Mouse (Mus musculus) forebrain, embryonic 14.5 days (tissue): Measurements from ENCODE around the gene Cbx7. TPM values are rescaled to one million over a fixed set of nuclear protein-coding genes. Genes with fewer than 3 reads are reported as not detected.

Experiments
- ATAC-seq: fragments of 200-750 bp; cut with Nextera tagmentation; 2 replicates; pipeline ENCODE4 v1.8.0; 2017; ENCODE audit warnings: mild to moderate bottlenecking, moderate library complexity
- DNase-seq: peaks from one replicate; pipeline ENCODE4 v3.0.0-alpha.2; 2015; ENCODE audit warnings: low spot score
- H3K27ac ChIP-seq: fragments of 300-500 bp; sonication (generic); 2 replicates; pipeline ENCODE4 v1.5.1; 2014; ENCODE audit warnings: low read depth, mild to moderate bottlenecking, control low read depth, low read length, moderate library complexity
- H3K27me3 ChIP-seq: fragments of 300-500 bp; sonication (generic); replicated peaks from 2 replicates; pipeline ENCODE4 v1.6.1; 2014; ENCODE audit warnings: low read length, control low read depth, mixed read lengths; ENCODE audit not compliant: control insufficient read depth, insufficient read depth
- H3K36me3 ChIP-seq: fragments of 300-500 bp; sonication (generic); 2 replicates; pipeline ENCODE4 v1.6.1; 2014; ENCODE audit warnings: low read length, control low read depth; ENCODE audit not compliant: control insufficient read depth, insufficient read depth
- H3K4me1 ChIP-seq: fragments of 300-500 bp; sonication (generic); 2 replicates; pipeline ENCODE4 v1.6.1; 2014; ENCODE audit warnings: antibody characterized with exemption, low read length, control low read depth; ENCODE audit not compliant: control insufficient read depth, insufficient read depth
- H3K4me2 ChIP-seq: fragments of 300-500 bp; sonication (generic); 2 replicates; pipeline ENCODE4 v1.6.1; 2014; ENCODE audit warnings: mild to moderate bottlenecking, control low read depth, low read length
- H3K4me3 ChIP-seq: fragments of 300-500 bp; sonication (generic); 2 replicates; pipeline ENCODE4 v1.5.1; 2014; ENCODE audit warnings: low read depth, low read length, control low read depth
- H3K9ac ChIP-seq: fragments of 300-500 bp; sonication (generic); 2 replicates; pipeline ENCODE4 v1.6.1; 2014; ENCODE audit warnings: mild to moderate bottlenecking, low read length, control low read depth, moderate library complexity
- H3K9me3 ChIP-seq: fragments of 300-500 bp; sonication (generic); replicated peaks from 2 replicates; pipeline ENCODE4 v1.6.1; 2016; ENCODE audit warnings: low read length, control low read depth, mixed read lengths; ENCODE audit not compliant: control insufficient read depth
- WGBS: fragments of 180-500 bp; shearing (Covaris S2); extraction: QIAGEN DNeasy Blood & Tissue Kit; methylation state at CpG from one replicate; pipeline ENCODE4 v1.1.7; 2014; 5-methylcytosine and 5-hydroxymethylcytosine counted together
- polyA plus RNA-seq: library from polyadenylated mRNA; unstranded; fragments of >200 nt; fragmentation: Nextera tagmentation; extraction: Ambion mirVana; gene quantifications from 2 replicates; pipeline ENCODE4 v1.2.1, GENCODE M21; 2014

Cbx7 gene
- polyA plus RNA-seq, 1 experiment from 2014 or later = 1.6 TPM

DNA sequence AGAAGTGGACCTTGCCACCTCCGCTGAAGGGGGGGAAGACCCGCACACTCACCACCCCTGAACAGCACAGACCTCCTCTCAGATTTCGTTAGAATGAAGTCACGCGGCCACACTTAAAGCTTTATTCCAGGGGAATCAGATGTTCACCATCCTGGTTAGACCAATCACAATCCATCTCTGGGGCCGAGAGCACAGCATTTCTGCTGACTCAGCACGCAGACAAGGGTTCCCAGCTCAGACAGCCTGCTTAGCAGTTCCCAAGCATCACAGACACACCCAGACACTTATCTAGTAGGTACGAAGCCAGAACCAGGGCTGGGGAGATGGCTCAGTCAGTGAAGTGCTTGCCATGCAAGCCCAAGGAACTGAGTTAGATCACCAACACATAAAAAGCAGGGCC is 15.3 kb upstream of the Cbx7 start:
- Histone ChIP-seq H3K27me3 (no peaks in the 10 kb centered on the region), H3K9me3 (no peaks in the 10 kb centered on the region), H3K4me3 (no peak overlapping the region), H3K36me3 (no peaks in the 10 kb centered on the region), H3K27ac (no peak overlapping the region), H3K4me1 (no peaks in the 10 kb centered on the region), H3K9ac (no peak overlapping the region), H3K4me2 (no peak overlapping the region)
- ATAC-seq (no peak), DNase-seq (no peak)
- WGBS = 79% methylated on average over 8 of the region's 8 CpGs

DNA sequence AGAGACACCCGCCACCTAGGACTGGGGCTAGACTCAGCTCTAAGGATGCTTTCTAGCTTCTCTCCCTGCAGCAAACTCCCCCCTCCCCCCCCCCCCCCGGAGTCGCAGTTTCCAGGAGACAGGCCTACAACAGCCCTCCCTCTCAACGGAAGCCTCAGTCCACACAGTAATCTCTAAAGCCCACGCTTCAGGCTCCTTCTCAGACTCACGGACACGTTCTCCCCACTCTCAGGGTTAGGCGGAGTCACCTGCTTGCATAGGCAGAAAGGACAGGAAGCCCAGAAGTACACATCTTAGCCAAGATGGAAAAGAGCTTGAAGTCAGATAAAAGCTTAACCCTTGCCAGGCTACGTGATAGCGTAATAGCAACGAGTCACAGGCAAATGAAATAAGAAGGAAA is 14.6 kb upstream of the Cbx7 start:
- DNase-seq (no peak), ATAC-seq (no peak)
- no peak overlapping the region for H3K4me3 ChIP-seq
- no peak overlapping the region for H3K27ac ChIP-seq
- no peak overlapping the region for H3K9ac ChIP-seq
- no peaks in the 10 kb centered on the region for H3K27me3 ChIP-seq
- no peak overlapping the region for H3K4me2 ChIP-seq
- H3K36me3 ChIP-seq = no peaks in the 10 kb centered on the region
- H3K9me3 ChIP-seq = no peaks in the 10 kb centered on the region
- 75% methylated on average over 11 of the region's 11 CpGs for WGBS
- no peaks in the 10 kb centered on the region for H3K4me1 ChIP-seq

DNA sequence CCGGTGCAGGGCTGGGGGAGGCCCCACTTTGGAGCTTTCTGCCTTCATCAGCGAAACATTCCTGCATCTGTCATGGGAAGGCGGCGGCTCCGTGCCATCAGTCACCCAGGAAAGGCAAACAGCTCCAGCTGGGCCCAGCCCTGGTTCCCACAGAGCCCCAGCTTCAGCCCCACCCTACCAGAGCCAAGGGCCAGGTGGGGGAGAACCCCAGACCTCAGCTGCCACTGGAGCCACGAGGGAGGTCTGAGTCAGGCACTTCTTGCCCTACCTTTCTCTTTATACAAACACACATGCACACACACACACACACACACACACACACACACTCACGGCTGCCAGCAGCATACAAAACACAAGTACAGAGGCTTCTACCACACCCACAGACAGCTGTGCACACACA is 13.2 kb upstream of the Cbx7 start:
- DNase-seq (no peak), ATAC-seq (no peak)
- Histone ChIP-seq H3K4me3 (no peak overlapping the region), H3K9ac (no peak overlapping the region), H3K36me3 (no peaks in the 10 kb centered on the region), H3K9me3 (no peaks in the 10 kb centered on the region), H3K27me3 (no peaks in the 10 kb centered on the region), H3K4me1 (no peaks in the 10 kb centered on the region), H3K4me2 (no peak overlapping the region), H3K27ac (no peak overlapping the region)
- WGBS = 66% methylated on average over 7 of the region's 7 CpGs

DNA sequence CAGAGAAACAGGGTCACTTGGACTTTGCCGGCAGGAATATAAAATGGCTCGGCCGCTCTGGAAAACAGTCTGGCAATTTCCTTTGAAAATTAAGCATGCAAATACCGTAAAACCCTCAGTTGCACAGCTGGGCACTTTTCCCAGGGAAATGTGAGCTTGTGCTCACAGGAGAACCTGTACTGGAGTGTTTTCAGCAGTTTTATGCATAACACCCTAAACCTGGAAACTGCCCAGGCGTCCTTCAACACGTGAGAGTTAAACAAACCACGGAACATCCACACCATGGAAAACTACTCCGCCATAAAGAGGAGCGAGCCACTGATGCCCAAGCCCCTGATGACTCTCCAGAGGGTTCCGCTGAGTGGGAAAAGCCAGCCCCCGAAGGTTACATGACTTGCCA is 9.8 kb upstream of the Cbx7 start:
- WGBS = 91% methylated on average over 11 of the region's 11 CpGs

DNA sequence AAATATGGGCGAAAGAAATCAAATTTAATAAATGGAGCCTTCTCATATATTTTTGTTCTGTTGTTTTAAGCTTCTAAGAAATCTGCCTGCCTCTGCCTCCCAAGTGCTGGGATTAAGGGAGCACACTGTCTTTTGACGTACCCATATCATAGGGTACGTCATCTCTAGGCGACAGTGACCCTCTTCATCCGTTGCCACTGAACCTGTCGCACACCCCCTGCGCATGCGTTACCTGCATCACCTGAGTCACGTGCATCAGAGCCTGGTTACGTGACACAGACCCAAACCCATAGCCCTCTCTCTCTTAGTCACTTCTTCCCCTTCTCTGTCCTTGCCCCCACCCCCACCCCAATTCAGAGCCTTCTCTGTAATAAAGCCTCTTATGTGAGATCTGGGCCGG is 1.3 kb upstream of the Cbx7 start:
- no peak for DNase-seq
- Histone ChIP-seq H3K9me3 (no peaks in the 10 kb centered on the region), H3K4me3 (no peak overlapping the region), H3K4me2 (no peak overlapping the region), H3K4me1 (no peaks in the 10 kb centered on the region), H3K9ac (no peak overlapping the region), H3K36me3 (no peaks in the 10 kb centered on the region), H3K27me3 (no peaks in the 10 kb centered on the region), H3K27ac (no peak overlapping the region)
- no peak for ATAC-seq
- 96% methylated on average over 11 of the region's 11 CpGs for WGBS

More for the DNA sequence above, 9.8 kb upstream of the Cbx7 start:
- DNase-seq = no peak
- Histone ChIP-seq H3K27ac (no peak overlapping the region), H3K9ac (no peak overlapping the region), H3K36me3 (no peaks in the 10 kb centered on the region), H3K9me3 (no peaks in the 10 kb centered on the region), H3K4me1 (no peaks in the 10 kb centered on the region), H3K4me2 (no peak overlapping the region), H3K27me3 (no peaks in the 10 kb centered on the region), H3K4me3 (no peak overlapping the region)
- ATAC-seq = no peak

DNA sequence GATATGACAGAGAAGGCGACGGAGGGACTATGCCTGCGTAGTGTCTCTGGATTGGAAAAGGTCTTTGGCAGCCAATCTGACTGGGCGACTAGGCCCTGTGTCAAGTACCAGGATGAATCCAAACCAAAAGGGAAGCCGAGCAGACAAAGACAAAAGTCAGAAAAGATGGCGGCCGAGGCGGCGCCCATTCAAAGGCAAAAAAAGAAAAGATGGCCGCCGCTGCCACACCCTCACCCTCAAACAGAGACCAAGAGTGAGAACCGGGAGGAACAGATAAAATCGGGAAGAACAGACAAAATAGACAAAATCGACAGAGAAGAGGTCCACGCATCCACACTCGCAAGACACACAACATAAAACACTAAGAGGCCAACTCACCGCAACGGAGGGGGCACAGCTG is 428 bp downstream of the Cbx7 start:
- WGBS = 95% methylated on average over 18 of the region's 18 CpGs
- no peak for ATAC-seq

DNA sequence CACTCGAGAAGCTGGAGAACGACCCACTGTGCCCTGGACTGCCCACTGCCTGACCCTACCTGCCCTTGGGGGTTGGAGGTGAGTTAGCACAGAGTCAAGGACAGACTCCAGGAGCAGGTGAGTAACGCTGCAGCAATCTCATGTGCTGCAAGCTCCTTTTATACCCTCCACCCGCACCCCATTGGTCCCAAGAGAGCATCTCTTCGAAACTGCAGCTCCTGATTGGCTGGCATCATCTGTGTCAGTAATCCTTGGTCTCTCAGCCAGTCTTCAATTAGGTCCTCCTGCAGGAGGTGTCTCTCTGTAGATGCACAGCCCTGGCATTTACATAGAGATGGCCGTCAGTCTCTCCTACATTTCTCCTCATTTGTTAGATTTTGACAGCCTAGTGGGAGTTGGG is 3.6 kb downstream of the Cbx7 start:
- Histone ChIP-seq H3K4me3 (no peak overlapping the region), H3K4me1 (no peaks in the 10 kb centered on the region), H3K4me2 (no peak overlapping the region), H3K9ac (no peak overlapping the region), H3K36me3 (no peaks in the 10 kb centered on the region), H3K27ac (no peak overlapping the region), H3K27me3 (no peaks in the 10 kb centered on the region), H3K9me3 (no peaks in the 10 kb centered on the region)
- WGBS = 85% methylated on average over 6 of the region's 6 CpGs
- DNase-seq = no peak
- ATAC-seq = no peak

More for the DNA sequence above, 428 bp downstream of the Cbx7 start:
- Histone ChIP-seq H3K36me3 (no peaks in the 10 kb centered on the region), H3K4me3 (no peak overlapping the region), H3K4me1 (no peaks in the 10 kb centered on the region), H3K9me3 (no peaks in the 10 kb centered on the region), H3K27me3 (no peaks in the 10 kb centered on the region), H3K27ac (no peak overlapping the region), H3K9ac (no peak overlapping the region), H3K4me2 (no peak overlapping the region)
- DNase-seq = no peak

DNA sequence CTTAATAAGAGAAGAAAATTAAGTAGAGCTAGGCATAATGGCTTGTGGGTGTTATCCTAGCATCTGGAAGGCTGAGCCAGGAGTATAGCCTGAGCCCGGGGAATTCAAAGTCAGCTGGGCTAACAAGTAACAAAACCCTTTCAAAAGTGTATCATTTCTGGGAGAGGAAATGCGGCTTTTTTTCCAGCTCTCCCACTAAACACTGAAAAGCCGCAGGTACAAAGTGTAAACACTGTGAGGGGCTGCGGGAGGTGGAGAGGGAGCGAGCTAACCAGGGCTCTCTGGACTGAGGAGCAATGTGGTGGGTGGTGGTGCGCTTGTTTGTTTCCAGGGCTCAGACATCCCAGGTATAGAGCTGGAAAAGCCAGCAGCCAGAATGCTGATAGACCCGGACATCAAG is 6.5 kb downstream of the Cbx7 start:
- Histone ChIP-seq H3K27me3 (no peaks in the 10 kb centered on the region), H3K4me2 (no peak overlapping the region), H3K9me3 (no peaks in the 10 kb centered on the region), H3K4me3 (no peak overlapping the region), H3K36me3 (no peaks in the 10 kb centered on the region), H3K27ac (no peak overlapping the region), H3K9ac (no peak overlapping the region), H3K4me1 (no peaks in the 10 kb centered on the region)
- WGBS = 89% methylated on average over 7 of the region's 7 CpGs
- ATAC-seq = no peak
- DNase-seq = no peak

DNA sequence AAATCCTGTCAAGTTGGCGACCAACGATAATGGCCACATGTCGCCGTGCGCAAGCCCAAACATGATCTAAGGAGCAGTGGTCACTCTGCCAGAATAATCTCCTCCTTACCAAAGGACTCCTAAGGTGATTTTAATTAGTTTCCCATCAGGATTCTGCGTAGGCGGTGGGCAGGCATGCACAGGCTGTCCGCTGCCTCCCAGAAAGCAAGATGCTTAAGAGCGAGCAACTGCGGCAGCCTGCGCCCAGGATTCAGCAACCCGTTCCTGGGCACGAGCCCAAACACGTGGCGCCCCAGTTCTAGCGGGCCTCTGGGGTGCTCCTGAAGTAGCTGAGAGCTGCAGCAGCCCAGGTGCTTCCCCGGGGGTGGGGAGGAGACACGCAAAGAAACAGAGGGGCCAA is 8.3 kb downstream of the Cbx7 start:
- WGBS = 59% methylated on average over 18 of the region's 18 CpGs
- DNase-seq = no peak
- H3K9ac ChIP-seq = no peak overlapping the region
- H3K4me3 ChIP-seq = no peak overlapping the region
- H3K4me1 ChIP-seq = no peaks in the 10 kb centered on the region
- no peak overlapping the region for H3K27ac ChIP-seq
- ATAC-seq = no peak
- no peaks in the 10 kb centered on the region for H3K27me3 ChIP-seq
- no peaks in the 10 kb centered on the region for H3K36me3 ChIP-seq
- no peaks in the 10 kb centered on the region for H3K9me3 ChIP-seq
- H3K4me2 ChIP-seq = no peak overlapping the region
